Mouse (Mus musculus): ENCODE results near the gene Ppp1r1c. TPM values are rescaled to one million over a fixed set of nuclear protein-coding genes. Genes with fewer than 3 reads are reported as not detected.

The Ppp1r1c gene
- not detected for polyA plus RNA-seq (2017; shearing (Covaris generic))

DNA sequence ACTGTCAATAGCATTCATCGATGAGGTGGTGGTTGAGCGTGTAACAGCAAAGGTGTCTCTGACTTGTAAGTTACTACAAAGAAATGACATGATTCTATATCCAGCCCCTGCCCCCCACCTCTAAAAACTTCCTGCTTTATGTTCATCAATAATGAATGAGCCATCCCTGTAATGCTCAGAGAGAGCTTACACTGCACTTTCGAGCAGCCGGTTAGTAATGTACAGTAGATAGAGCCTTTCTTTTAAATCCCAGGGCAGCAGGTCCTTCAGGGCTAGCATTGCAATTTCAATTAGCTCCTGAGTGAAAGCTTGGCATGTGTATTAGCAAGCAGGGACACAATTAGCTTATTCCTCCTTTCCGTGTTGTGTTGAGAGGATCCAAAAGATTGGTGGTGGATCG, at the start of gene Ppp1r1c:
Gene Ppp1r1c, plus strand, starts transcription at position 206 of the 400 bp plus-strand sequence.

Other genes with a start within 250 kb of the Ppp1r1c start
- 7.1 TPM for gene Itprid2, start 72.4 kb upstream of the Ppp1r1c start, polyA plus RNA-seq (2017; shearing (Covaris generic))

All from CD4-positive, CD25-positive, alpha-beta regulatory T cell (primary cell).